Mouse (Mus musculus) neural tube, embryonic 11.5 days (tissue): ENCODE measurements around the gene Sox18. TPM values are rescaled to one million over a fixed set of nuclear protein-coding genes. Genes with fewer than 3 reads are reported as not detected.

Experiments used
- ATAC-seq: fragments of 200-750 bp; cut with Nextera tagmentation; 2 replicates; pipeline ENCODE4 v1.8.0; 2017; ENCODE audit warnings: moderate number of reproducible peaks, mild to moderate bottlenecking, moderate TSS enrichment, moderate library complexity; ENCODE audit not compliant: insufficient read depth, low FRiP score, low TSS enrichment
- DNase-seq: peaks from one replicate; pipeline ENCODE4 v3.0.0-alpha.2; 2015; ENCODE audit warnings: low spot score
- H3K27ac ChIP-seq: fragments of 300-500 bp; sonication (generic); 2 replicates; pipeline ENCODE4 v1.5.1; 2014; ENCODE audit warnings: low read depth, mild to moderate bottlenecking, low read length
- H3K27me3 ChIP-seq: fragments of 300-500 bp; sonication (generic); 2 replicates; pipeline ENCODE4 v1.6.1; 2014; ENCODE audit warnings: mild to moderate bottlenecking, low read length, mixed read lengths; ENCODE audit not compliant: control insufficient read depth, insufficient read depth
- H3K36me3 ChIP-seq: fragments of 300-500 bp; sonication (generic); 2 replicates; pipeline ENCODE4 v1.6.1; 2014; ENCODE audit warnings: mild to moderate bottlenecking, low read length, moderate library complexity, mixed read lengths; ENCODE audit not compliant: control insufficient read depth, insufficient read depth
- H3K4me1 ChIP-seq: fragments of 300-500 bp; sonication (generic); 2 replicates; pipeline ENCODE4 v1.6.1; 2014; ENCODE audit warnings: low read length, mixed read lengths; ENCODE audit not compliant: control insufficient read depth, insufficient read depth
- H3K4me2 ChIP-seq: fragments of 300-500 bp; sonication (generic); 2 replicates; pipeline ENCODE4 v1.6.1; 2014; ENCODE audit warnings: low read depth, mild to moderate bottlenecking, moderate library complexity
- H3K4me3 ChIP-seq: fragments of 300-500 bp; sonication (generic); 2 replicates; pipeline ENCODE4 v1.5.1; 2014; ENCODE audit warnings: low read depth, low read length
- H3K9ac ChIP-seq: fragments of 300-500 bp; sonication (generic); 2 replicates; pipeline ENCODE4 v1.6.1; 2014; ENCODE audit warnings: mild to moderate bottlenecking, low read length
- H3K9me3 ChIP-seq: fragments of 300-500 bp; sonication (generic); 2 replicates; pipeline ENCODE4 v1.6.1; 2016; ENCODE audit warnings: low read length; ENCODE audit not compliant: control insufficient read depth
- WGBS: fragments of 180-500 bp; shearing (Covaris S2); extraction: QIAGEN DNeasy Blood & Tissue Kit; methylation state at CpG from one replicate; pipeline ENCODE4 v1.1.7; 2014; 5-methylcytosine and 5-hydroxymethylcytosine counted together
- polyA plus RNA-seq: library from polyadenylated mRNA; unstranded; fragments of >200 nt; fragmentation: Nextera tagmentation; extraction: Ambion mirVana; gene quantifications from 2 replicates; pipeline ENCODE4 v1.2.1, GENCODE M21; 2014

The Sox18 gene
- polyA plus RNA-seq = 17.6 and 18.1 TPM in 2 replicates

DNA sequence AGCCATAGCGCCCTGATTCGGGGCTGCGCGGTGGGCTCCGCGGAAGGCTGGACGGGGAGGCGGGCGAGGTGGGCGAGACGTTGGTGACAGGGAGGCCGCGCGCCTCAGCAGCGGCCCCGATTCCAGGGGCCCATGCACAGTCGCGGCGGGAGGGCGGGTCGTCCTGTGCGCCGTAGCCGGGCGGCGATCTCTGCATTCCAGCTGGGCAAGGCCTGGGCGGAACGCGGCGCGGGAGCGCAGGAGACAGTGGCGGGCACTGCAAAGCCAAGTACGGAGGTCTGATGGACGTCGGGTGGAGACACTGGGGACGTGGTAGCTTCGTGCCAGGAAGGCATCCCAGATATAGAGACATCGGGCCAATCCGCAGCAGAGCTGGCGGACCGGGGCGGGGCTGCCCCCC, at the start of gene Sox18:
TSS of gene Sox18 (minus strand) at position 315 of the 400 bp plus-strand sequence.
- H3K27ac ChIP-seq = no peak within 1 kb of the TSS
- under 1% methylated on average over 43 of the region's 43 CpGs for WGBS
- H3K36me3 ChIP-seq = no peaks in the 10 kb centered on the region
- H3K4me3 ChIP-seq = peak within 1 kb of the TSS; percentile 36
- peak within 1 kb of the TSS; percentile 29 for H3K9ac ChIP-seq
- ATAC-seq (no peak), DNase-seq (no peak)
- H3K4me1 ChIP-seq = peaks cover 14% of the 10 kb centered on the region; the same call in 1 of the 2 replicates
- peaks cover 48% of the 10 kb centered on the region for H3K27me3 ChIP-seq
- H3K9me3 ChIP-seq = no peaks in the 10 kb centered on the region
- peak within 1 kb of the TSS; percentile 45 for H3K4me2 ChIP-seq

DNA sequence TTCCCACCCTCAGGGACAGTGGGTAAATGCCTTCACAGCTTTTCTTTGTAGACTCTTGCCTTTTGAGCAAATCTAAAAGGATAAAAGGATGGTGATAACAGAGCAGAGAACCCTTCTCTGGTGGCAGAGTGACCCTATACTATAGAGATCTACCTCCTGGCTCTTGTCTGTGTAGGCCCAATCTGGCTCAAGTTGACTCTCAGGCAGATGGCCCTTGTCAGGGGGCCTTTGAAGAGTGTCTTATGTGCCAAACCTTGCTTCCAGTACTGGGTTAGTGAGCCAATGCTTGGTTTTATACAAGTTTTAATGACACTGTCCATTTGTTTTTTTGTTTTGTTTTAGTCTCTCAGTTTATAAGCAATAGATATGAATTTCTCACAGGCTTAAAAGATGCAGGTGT, 49.8 kb upstream of the Sox18 start:
- no peaks in the 10 kb centered on the region for H3K9me3 ChIP-seq
- ATAC-seq = no peak

DNA sequence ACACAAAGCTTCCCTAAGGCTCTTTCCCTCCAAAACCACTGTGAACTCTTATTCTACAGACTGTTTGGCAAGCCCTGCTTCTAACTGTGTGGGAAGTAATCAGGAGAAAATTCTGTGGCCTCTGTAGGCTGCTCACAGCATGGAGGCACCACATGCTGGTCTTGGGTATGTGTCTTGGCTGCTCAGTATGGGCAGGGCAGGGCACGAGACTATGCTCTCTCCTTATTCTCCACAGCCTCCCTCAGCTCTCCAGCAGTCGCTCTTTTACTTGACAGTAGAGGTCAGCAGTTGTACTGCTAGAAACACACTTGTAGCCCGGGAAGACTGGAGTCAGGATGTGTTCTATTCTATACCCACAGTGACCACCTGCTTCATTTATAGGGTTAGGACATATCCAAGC, 48.6 kb upstream of the Sox18 start:
- no peaks in the 10 kb centered on the region for H3K9me3 ChIP-seq
- H3K4me1 ChIP-seq = peaks cover under 1% of the 10 kb centered on the region; the same call in 1 of the 2 replicates
- H3K36me3 ChIP-seq = no peaks in the 10 kb centered on the region
- no peaks in the 10 kb centered on the region for H3K27me3 ChIP-seq
- H3K9ac ChIP-seq = no peak overlapping the region
- WGBS = 31% methylated on average over 3 of the region's 3 CpGs
- H3K4me2 ChIP-seq = no peak overlapping the region
- H3K27ac ChIP-seq = no peak overlapping the region
- DNase-seq = no peak
- H3K4me3 ChIP-seq = no peak overlapping the region
- ATAC-seq = no peak

More for the DNA sequence above, 49.8 kb upstream of the Sox18 start:
- no peak overlapping the region for H3K4me2 ChIP-seq
- H3K27me3 ChIP-seq = no peaks in the 10 kb centered on the region
- H3K4me3 ChIP-seq = no peak overlapping the region
- DNase-seq = no peak
- H3K36me3 ChIP-seq = no peaks in the 10 kb centered on the region
- no peak overlapping the region for H3K9ac ChIP-seq
- no peaks in the 10 kb centered on the region for H3K4me1 ChIP-seq
- H3K27ac ChIP-seq = no peak overlapping the region

DNA sequence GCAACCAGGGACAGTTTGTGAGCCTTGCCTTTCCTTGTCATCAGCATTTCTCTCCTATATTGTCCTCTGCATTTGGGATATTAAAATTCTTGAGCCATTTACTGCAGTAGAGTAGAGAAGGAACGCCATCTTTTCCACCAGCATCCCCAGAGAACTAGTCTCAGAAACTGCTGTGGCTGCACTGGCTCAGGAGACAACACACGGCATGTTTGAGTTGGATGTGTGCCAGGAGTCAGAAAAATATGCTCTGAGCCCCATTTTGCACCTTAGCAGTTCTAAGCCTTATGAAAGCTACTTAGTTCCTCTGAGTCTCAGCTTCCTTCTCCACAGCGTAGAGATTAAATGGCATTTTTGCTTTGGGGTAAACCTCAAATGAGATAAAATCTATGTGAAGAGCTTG, 45.6 kb upstream of the Sox18 start:
- 93% methylated on average over 3 of the region's 3 CpGs for WGBS
- no peak overlapping the region for H3K4me3 ChIP-seq
- DNase-seq = no peak

DNA sequence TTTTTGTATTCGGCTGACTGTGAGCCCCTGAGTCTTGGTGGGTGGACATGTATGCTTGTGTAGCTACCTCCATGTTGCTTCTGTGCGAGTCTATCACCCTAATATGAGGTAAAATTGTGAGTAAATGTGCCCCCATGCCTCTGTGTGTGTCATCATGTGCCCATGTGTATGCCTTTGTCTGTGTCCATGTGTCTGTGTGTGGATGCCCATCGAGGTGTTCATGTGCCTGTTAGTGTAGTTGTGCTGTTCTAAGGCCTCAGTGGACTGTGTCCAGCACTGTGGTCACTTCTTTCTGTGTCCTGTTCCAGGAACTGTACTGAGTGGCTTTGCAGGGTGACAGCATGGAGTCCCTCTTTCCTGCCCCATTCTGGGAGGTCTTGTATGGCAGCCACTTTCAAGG, 43.9 kb upstream of the Sox18 start:
- Histone ChIP-seq H3K27ac (0 out of 2 replicates have a peak overlapping the region, but pooled peaks have one; percentile 54), H3K4me3 (peak overlapping the region; percentile 23), H3K27me3 (no peaks in the 10 kb centered on the region), H3K4me2 (peak overlapping the region; percentile 39), H3K9me3 (no peaks in the 10 kb centered on the region), H3K36me3 (no peaks in the 10 kb centered on the region), H3K9ac (peak overlapping the region; percentile 61), H3K4me1 (peaks cover 5% of the 10 kb centered on the region)
- DNase-seq (no peak), ATAC-seq (no peak)
- 74% methylated on average over 3 of the region's 3 CpGs for WGBS

More for the DNA sequence above, 45.6 kb upstream of the Sox18 start:
- Histone ChIP-seq H3K9me3 (no peaks in the 10 kb centered on the region), H3K9ac (no peak overlapping the region), H3K4me2 (no peak overlapping the region), H3K27me3 (no peaks in the 10 kb centered on the region), H3K36me3 (no peaks in the 10 kb centered on the region), H3K27ac (no peak overlapping the region), H3K4me1 (peaks cover 5% of the 10 kb centered on the region)
- no peak for ATAC-seq

DNA sequence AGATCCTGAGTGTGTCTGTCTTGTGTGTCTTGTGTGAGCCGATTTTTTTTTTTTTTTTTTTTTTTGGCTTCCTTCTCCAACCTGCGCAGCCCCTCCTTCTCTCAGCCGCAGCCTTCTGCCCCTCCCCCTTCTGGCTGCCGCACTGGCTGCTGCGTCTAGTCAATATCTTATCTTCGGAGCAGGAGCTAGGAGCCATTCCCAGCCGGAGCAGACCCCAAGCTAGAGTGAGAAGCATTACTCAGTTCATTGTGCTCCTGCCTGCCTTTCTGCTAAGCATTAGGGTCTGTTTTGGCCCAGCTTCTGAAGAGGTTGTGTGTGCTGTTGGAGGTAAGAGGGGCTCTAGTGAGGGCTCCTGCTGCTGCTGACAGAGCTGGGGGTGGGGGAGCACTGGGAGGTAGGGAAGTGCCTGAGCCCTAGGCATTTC, 43.5 kb upstream of the Sox18 start, which contains the start of gene Oprl1:
TSS of gene Oprl1 (plus strand) at position 114 of the 424 bp plus-strand sequence.
- H3K27ac ChIP-seq = 0 out of 2 replicates have a peak within 1 kb of the TSS, but pooled peaks have one; percentile 54
- H3K9me3 ChIP-seq = no peaks in the 10 kb centered on the region
- 4% methylated on average over 7 of the region's 7 CpGs for WGBS
- H3K4me2 ChIP-seq = peak within 1 kb of the TSS; percentile 39
- no peaks in the 10 kb centered on the region for H3K36me3 ChIP-seq
- no peaks in the 10 kb centered on the region for H3K27me3 ChIP-seq
- peak within 1 kb of the TSS; percentile 23 for H3K4me3 ChIP-seq
- peak within 1 kb of the TSS; percentile 61 for H3K9ac ChIP-seq
- peak; percentile 64 for DNase-seq
- peaks cover 5% of the 10 kb centered on the region for H3K4me1 ChIP-seq
- peak; percentile 73 for ATAC-seq

DNA sequence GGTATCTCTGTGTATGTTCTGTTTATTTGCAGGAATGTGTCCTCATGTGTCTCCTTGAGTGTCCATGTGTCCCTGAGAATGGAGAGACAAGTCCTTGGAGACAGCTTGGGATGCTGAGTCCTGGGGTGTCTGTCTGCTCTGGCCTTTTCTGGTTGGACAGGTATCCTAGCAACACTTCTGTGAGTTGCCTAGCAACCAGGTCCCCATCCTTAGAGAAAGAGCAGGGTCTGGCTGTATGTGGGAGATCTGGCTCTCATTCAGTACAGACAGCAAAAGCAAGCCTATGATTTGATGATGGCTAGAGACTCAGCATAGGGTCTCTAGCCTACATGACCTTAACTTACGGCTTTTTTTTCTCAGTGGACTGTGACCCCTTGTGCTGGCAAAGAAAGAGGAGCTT, 42.3 kb upstream of the Sox18 start:
- Histone ChIP-seq H3K9me3 (no peaks in the 10 kb centered on the region), H3K9ac (no peak overlapping the region), H3K4me1 (peaks cover 5% of the 10 kb centered on the region), H3K4me2 (no peak overlapping the region), H3K36me3 (no peaks in the 10 kb centered on the region), H3K27ac (no peak overlapping the region), H3K4me3 (no peak overlapping the region), H3K27me3 (no peaks in the 10 kb centered on the region)
- DNase-seq (no peak), ATAC-seq (peak; percentile 55; the same call in 1 of the 2 replicates)
- WGBS = 88% methylated on average over 1 of the region's 1 CpGs

DNA sequence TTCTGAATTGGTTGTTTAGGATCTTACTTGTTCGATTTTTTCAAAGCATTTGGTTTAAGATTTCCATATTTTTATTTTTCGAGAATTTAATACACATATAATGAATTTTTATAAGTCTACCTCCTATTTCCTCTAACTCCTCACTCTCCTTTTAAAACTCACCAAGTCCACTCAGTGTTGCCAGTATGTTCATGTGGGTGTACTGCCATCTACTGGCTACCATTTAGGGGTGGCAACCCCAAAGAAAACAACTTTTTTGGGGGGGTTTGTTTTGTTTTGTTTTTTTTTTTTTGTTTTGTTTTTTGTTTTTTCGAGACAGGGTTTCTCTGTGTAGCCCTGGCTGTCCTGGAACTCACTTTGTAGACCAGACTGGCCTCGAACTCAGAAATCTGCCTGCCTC, 35.2 kb upstream of the Sox18 start:
- H3K4me2 ChIP-seq = no peak overlapping the region
- no peak overlapping the region for H3K4me3 ChIP-seq
- 51% methylated on average over 4 of the region's 4 CpGs for WGBS
- no peak overlapping the region for H3K9ac ChIP-seq
- no peaks in the 10 kb centered on the region for H3K9me3 ChIP-seq
- ATAC-seq = no peak
- H3K27ac ChIP-seq = no peak overlapping the region
- no peaks in the 10 kb centered on the region for H3K27me3 ChIP-seq
- H3K4me1 ChIP-seq = no peaks in the 10 kb centered on the region
- H3K36me3 ChIP-seq = no peaks in the 10 kb centered on the region
- DNase-seq = no peak

DNA sequence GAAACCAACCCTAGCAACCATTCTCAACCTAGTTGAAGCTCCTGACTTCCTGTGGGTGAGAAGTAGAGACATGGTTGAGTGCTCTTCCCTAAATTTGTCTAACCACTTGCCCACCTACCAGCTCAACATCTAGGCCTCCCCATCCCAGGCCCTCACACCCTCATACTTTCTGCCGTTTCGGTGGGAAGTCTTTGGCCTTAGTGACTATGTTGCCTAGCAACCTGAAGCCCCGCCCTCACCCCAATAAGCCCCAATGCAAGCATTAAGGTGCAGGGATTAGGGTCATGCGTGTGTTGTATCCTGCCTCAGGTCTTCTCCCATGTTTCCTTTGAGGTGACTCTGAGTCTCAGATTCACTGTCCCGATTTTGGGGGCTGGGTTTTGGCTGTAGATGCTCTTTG, 26.8 kb upstream of the Sox18 start, which contains the start of gene Lkaaear1:
TSS of gene Lkaaear1 (minus strand) at position 202 of the 400 bp plus-strand sequence.
- H3K27me3 ChIP-seq = no peaks in the 10 kb centered on the region
- no peaks in the 10 kb centered on the region; the same call in 1 of the 2 replicates for H3K4me1 ChIP-seq
- no peak for DNase-seq
- 47% methylated on average over 5 of the region's 5 CpGs for WGBS
- no peaks in the 10 kb centered on the region for H3K9me3 ChIP-seq
- ATAC-seq = no peak
- no peaks in the 10 kb centered on the region for H3K36me3 ChIP-seq
- H3K27ac ChIP-seq = no peak within 1 kb of the TSS
- no peak within 1 kb of the TSS for H3K9ac ChIP-seq
- H3K4me2 ChIP-seq = no peak within 1 kb of the TSS
- H3K4me3 ChIP-seq = no peak within 1 kb of the TSS
